Mouse (Mus musculus) hindbrain, embryonic 16.5 days (tissue): Measurements from ENCODE around the gene Srrm2. TPM values are rescaled to one million over a fixed set of nuclear protein-coding genes. Genes with fewer than 3 reads are reported as not detected.
A peak's percentile ranks its signal among the peaks of the same experiment; 100 is the strongest.

Experiments
- ATAC-seq: fragments of 200-750 bp; cut with Nextera tagmentation; 2 replicates; pipeline ENCODE4 v1.8.0; 2017; ENCODE audit warnings: moderate TSS enrichment, moderate library complexity
- H3K27ac ChIP-seq: fragments of 300-500 bp; sonication (generic); 2 replicates; pipeline ENCODE4 v1.5.1; 2014; ENCODE audit warnings: low read depth, mild to moderate bottlenecking, control low read depth, low read length, moderate library complexity
- H3K27me3 ChIP-seq: fragments of 300-500 bp; sonication (generic); replicated peaks from 2 replicates; pipeline ENCODE4 v1.6.1; 2014; ENCODE audit warnings: low read length; ENCODE audit not compliant: control insufficient read depth, insufficient read depth
- H3K36me3 ChIP-seq: fragments of 300-500 bp; sonication (generic); 2 replicates; pipeline ENCODE4 v1.6.1; 2014; ENCODE audit warnings: mild to moderate bottlenecking, low read length, moderate library complexity, mixed read lengths; ENCODE audit not compliant: control insufficient read depth, insufficient read depth
- H3K4me1 ChIP-seq: fragments of 300-500 bp; sonication (generic); 2 replicates; pipeline ENCODE4 v1.6.1; 2014; ENCODE audit warnings: low read depth, low read length; ENCODE audit not compliant: control insufficient read depth, insufficient read depth
- H3K4me2 ChIP-seq: fragments of 300-500 bp; sonication (generic); 2 replicates; pipeline ENCODE4 v1.6.1; 2014; ENCODE audit warnings: mild to moderate bottlenecking, low read length, control low read depth, moderate library complexity
- H3K4me3 ChIP-seq: fragments of 300-500 bp; sonication (generic); 2 replicates; pipeline ENCODE4 v1.5.1; 2014; ENCODE audit warnings: mild to moderate bottlenecking, low read length, control low read depth, moderate library complexity
- H3K9ac ChIP-seq: fragments of 300-500 bp; sonication (generic); 2 replicates; pipeline ENCODE4 v1.6.1; 2014; ENCODE audit warnings: low read depth, mild to moderate bottlenecking, control low read depth, low read length, moderate library complexity
- H3K9me3 ChIP-seq: fragments of 300-500 bp; sonication (generic); 2 replicates; pipeline ENCODE4 v1.6.1; 2014; ENCODE audit warnings: mild to moderate bottlenecking, low read length, moderate library complexity; ENCODE audit not compliant: control insufficient read depth
- WGBS: fragments of 180-500 bp; shearing (Covaris S2); extraction: QIAGEN DNeasy Blood & Tissue Kit; methylation state at CpG from one replicate; pipeline ENCODE4 v1.1.7; 2014; 5-methylcytosine and 5-hydroxymethylcytosine counted together
- polyA plus RNA-seq: library from polyadenylated mRNA; unstranded; fragments of >200 nt; fragmentation: Nextera tagmentation; extraction: Ambion mirVana; gene quantifications from 2 replicates; pipeline ENCODE4 v1.2.1, GENCODE M21; 2015

The Srrm2 gene
- 410 and 420 TPM in 2 replicates for polyA plus RNA-seq

- peaks cover 3% of the 10 kb centered on the region for H3K4me1 ChIP-seq
- no peaks in the 10 kb centered on the region for H3K9me3 ChIP-seq
- H3K4me3 ChIP-seq = peak within 1 kb of the TSS; percentile 55
- peak; percentile 15 for ATAC-seq
- WGBS = 1% methylated on average over 29 of the region's 29 CpGs
- peak within 1 kb of the TSS; percentile 90 for H3K4me2 ChIP-seq
- no peaks in the 10 kb centered on the region for H3K36me3 ChIP-seq
- peak within 1 kb of the TSS; percentile 88 for H3K9ac ChIP-seq
- H3K27me3 ChIP-seq = no peaks in the 10 kb centered on the region
- H3K27ac ChIP-seq = peak within 1 kb of the TSS; percentile 95
Observed at GRCm38 (mm10) chr17:23790269-23791078, at the start of gene Srrm2. Srrm2 (plus strand) TSS chr17:23790532.

- Histone ChIP-seq H3K4me1 (peaks cover 34% of the 10 kb centered on the region), H3K27ac (peak within 1 kb of the TSS; percentile 84), H3K36me3 (peaks cover 12% of the 10 kb centered on the region), H3K4me2 (peak within 1 kb of the TSS; percentile 85), H3K4me3 (peak within 1 kb of the TSS; percentile 64), H3K27me3 (peaks cover 43% of the 10 kb centered on the region), H3K9ac (peak within 1 kb of the TSS; percentile 74), H3K9me3 (no peaks in the 10 kb centered on the region)
- peak; percentile 41 for ATAC-seq
- WGBS = 10% methylated on average over 13 of the region's 13 CpGs
Observed at GRCm38 (mm10) chr17:23740598-23741021, 49.7 kb upstream of the Srrm2 start, which contains the start of gene Paqr4. Paqr4 (minus strand) TSS chr17:23740867.

- Histone ChIP-seq H3K36me3 (peaks cover 7% of the 10 kb centered on the region), H3K27ac (no peak overlapping the region), H3K27me3 (peaks cover 43% of the 10 kb centered on the region), H3K9ac (no peak overlapping the region; the same call in 1 of the 2 replicates), H3K4me2 (peak overlapping the region; percentile 50), H3K9me3 (no peaks in the 10 kb centered on the region), H3K4me3 (peak overlapping the region; percentile 33), H3K4me1 (peaks cover 37% of the 10 kb centered on the region)
- 44% methylated on average over 38 of the region's 38 CpGs for WGBS
- no peak for ATAC-seq
Observed at GRCm38 (mm10) chr17:23741359-23742209, 48.7 kb upstream of the Srrm2 start.

GRCm38 (mm10) chr17:23742210-23742793, 48.0 kb upstream of the Srrm2 start:
- H3K4me3 ChIP-seq = peak overlapping the region; percentile 33
- H3K4me1 ChIP-seq = peaks cover 37% of the 10 kb centered on the region
- H3K9ac ChIP-seq = peak overlapping the region; percentile 11; the same call in 1 of the 2 replicates
- peak overlapping the region; percentile 50 for H3K4me2 ChIP-seq
- ATAC-seq = no peak
- no peaks in the 10 kb centered on the region for H3K9me3 ChIP-seq
- H3K27me3 ChIP-seq = peaks cover 48% of the 10 kb centered on the region
- H3K36me3 ChIP-seq = peaks cover 3% of the 10 kb centered on the region
- 8% methylated on average over 44 of the region's 44 CpGs for WGBS
- H3K27ac ChIP-seq = no peak overlapping the region

GRCm38 (mm10) chr17:23742941-23743340, 47.4 kb upstream of the Srrm2 start:
- H3K27me3 ChIP-seq = peaks cover 50% of the 10 kb centered on the region
- peaks cover 33% of the 10 kb centered on the region for H3K4me1 ChIP-seq
- ATAC-seq = no peak
- 66% methylated on average over 12 of the region's 12 CpGs for WGBS
- H3K4me3 ChIP-seq = no peak overlapping the region
- no peak overlapping the region for H3K27ac ChIP-seq
- no peaks in the 10 kb centered on the region for H3K9me3 ChIP-seq
- H3K4me2 ChIP-seq = peak overlapping the region; percentile 50; the same call in 1 of the 2 replicates
- H3K36me3 ChIP-seq = no peaks in the 10 kb centered on the region
- no peak overlapping the region for H3K9ac ChIP-seq

- peaks cover 21% of the 10 kb centered on the region for H3K4me1 ChIP-seq
- peaks cover 50% of the 10 kb centered on the region for H3K27me3 ChIP-seq
- ATAC-seq = no peak
- H3K4me3 ChIP-seq = no peak overlapping the region
- no peak overlapping the region for H3K9ac ChIP-seq
- 24% methylated on average over 8 of the region's 8 CpGs for WGBS
- H3K36me3 ChIP-seq = no peaks in the 10 kb centered on the region
- H3K9me3 ChIP-seq = no peaks in the 10 kb centered on the region
- no peak overlapping the region for H3K4me2 ChIP-seq
- H3K27ac ChIP-seq = no peak overlapping the region
Observed at GRCm38 (mm10) chr17:23744076-23744475, 46.3 kb upstream of the Srrm2 start.

GRCm38 (mm10) chr17:23744651-23745050, 45.7 kb upstream of the Srrm2 start:
- no peak overlapping the region for H3K9ac ChIP-seq
- H3K36me3 ChIP-seq = no peaks in the 10 kb centered on the region
- peak overlapping the region; percentile 90 for H3K4me2 ChIP-seq
- no peak for ATAC-seq
- no peaks in the 10 kb centered on the region for H3K9me3 ChIP-seq
- H3K4me3 ChIP-seq = peak overlapping the region; percentile 47
- 2% methylated on average over 14 of the region's 14 CpGs for WGBS
- H3K27ac ChIP-seq = no peak overlapping the region
- H3K4me1 ChIP-seq = peaks cover 19% of the 10 kb centered on the region
- peaks cover 50% of the 10 kb centered on the region for H3K27me3 ChIP-seq

GRCm38 (mm10) chr17:23745301-23746251, 44.8 kb upstream of the Srrm2 start, which contains the start of gene Kremen2:
Kremen2 (minus strand) TSS chr17:23745833.
- Histone ChIP-seq H3K4me1 (peaks cover 18% of the 10 kb centered on the region), H3K27me3 (peaks cover 50% of the 10 kb centered on the region), H3K9ac (peak within 1 kb of the TSS; percentile 72), H3K4me3 (peak within 1 kb of the TSS; percentile 47), H3K36me3 (no peaks in the 10 kb centered on the region), H3K27ac (no peak within 1 kb of the TSS), H3K4me2 (peak within 1 kb of the TSS; percentile 90), H3K9me3 (no peaks in the 10 kb centered on the region)
- under 1% methylated on average over 41 of the region's 45 CpGs for WGBS
- no peak for ATAC-seq
